In genomic region chr14:104113448-104113847, GRCm38 (mm10) we compare ENCODE assay signal across 18 mouse cellular contexts.
"Had no signal": no experiment of that assay in that cellular context is flagged by ENCODE, and none has a peak within 500 bp of the region (broad histone marks: within the 10 kb centered on the region; RNA-seq: fewer than 3 reads in every experiment).

No protein-coding gene starts in this region.

- H3K4me3 ChIP-seq: liver, embryonic 13.5 days; liver, embryonic 15.5 days; lung, embryonic 15.5 days; megakaryocyte, embryonic 14.5 days; neural tube, embryonic 12.5 days; stomach, embryonic 15.5 days had no signal

- H3K9ac ChIP-seq: liver, embryonic 13.5 days; liver, embryonic 15.5 days; liver, postnatal 0 days; lung, embryonic 15.5 days; neural tube, embryonic 12.5 days; stomach, embryonic 15.5 days had no signal

- H3K27ac ChIP-seq: liver, embryonic 13.5 days; liver, embryonic 15.5 days; lung, embryonic 15.5 days; macrophage; neural tube, embryonic 12.5 days; stomach, embryonic 15.5 days; stomach, postnatal 0 days had no signal

- H3K36me3 ChIP-seq: liver, embryonic 13.5 days; liver, embryonic 15.5 days; lung, embryonic 15.5 days; neural tube, embryonic 12.5 days; stomach, embryonic 15.5 days had no signal

- H3K4me2 ChIP-seq: liver, embryonic 11.5 days; liver, embryonic 13.5 days; liver, embryonic 15.5 days; lung, embryonic 15.5 days; neural tube, embryonic 12.5 days; stomach, embryonic 15.5 days had no signal

- DNase-seq: liver, embryonic 13.5 days; liver, postnatal 0 days; lung, adult 2 months; lung, postnatal 14 days; lung, postnatal 36 days; right cerebral cortex, postnatal 14 days; thymus, adult 2 months; thymus, postnatal 25 days; thymus, postnatal 4 days had no signal

- H3K9me3 ChIP-seq: liver, embryonic 13.5 days; liver, embryonic 15.5 days; lung, embryonic 15.5 days; neural tube, embryonic 12.5 days; stomach, embryonic 15.5 days had no signal

- H3K27me3 ChIP-seq: liver, embryonic 13.5 days; liver, embryonic 15.5 days; lung, embryonic 15.5 days; megakaryocyte, embryonic 14.5 days; neural tube, embryonic 12.5 days; stomach, embryonic 15.5 days had no signal

- H3K4me1 ChIP-seq: liver, embryonic 13.5 days; liver, embryonic 15.5 days; lung, embryonic 15.5 days; megakaryocyte, embryonic 14.5 days; neural tube, embryonic 12.5 days; stomach, embryonic 15.5 days had no signal

- ATAC-seq: liver, postnatal 0 days; lung, postnatal 0 days had no signal
